Mouse (Mus musculus): ENCODE data around the gene Arhgap27. TPM values are rescaled to one million over a fixed set of nuclear protein-coding genes. Genes with fewer than 3 reads are reported as not detected.

The Arhgap27 gene
- polyA plus RNA-seq (2012; rRNA removed), result 84.4 and 98.7 TPM in 2 replicates

GRCm38 (mm10) chr11:103363214-103364148 lies at the start of gene Arhgap27:
Gene Arhgap27 (minus strand): TSS chr11:103363692.

DNA sequence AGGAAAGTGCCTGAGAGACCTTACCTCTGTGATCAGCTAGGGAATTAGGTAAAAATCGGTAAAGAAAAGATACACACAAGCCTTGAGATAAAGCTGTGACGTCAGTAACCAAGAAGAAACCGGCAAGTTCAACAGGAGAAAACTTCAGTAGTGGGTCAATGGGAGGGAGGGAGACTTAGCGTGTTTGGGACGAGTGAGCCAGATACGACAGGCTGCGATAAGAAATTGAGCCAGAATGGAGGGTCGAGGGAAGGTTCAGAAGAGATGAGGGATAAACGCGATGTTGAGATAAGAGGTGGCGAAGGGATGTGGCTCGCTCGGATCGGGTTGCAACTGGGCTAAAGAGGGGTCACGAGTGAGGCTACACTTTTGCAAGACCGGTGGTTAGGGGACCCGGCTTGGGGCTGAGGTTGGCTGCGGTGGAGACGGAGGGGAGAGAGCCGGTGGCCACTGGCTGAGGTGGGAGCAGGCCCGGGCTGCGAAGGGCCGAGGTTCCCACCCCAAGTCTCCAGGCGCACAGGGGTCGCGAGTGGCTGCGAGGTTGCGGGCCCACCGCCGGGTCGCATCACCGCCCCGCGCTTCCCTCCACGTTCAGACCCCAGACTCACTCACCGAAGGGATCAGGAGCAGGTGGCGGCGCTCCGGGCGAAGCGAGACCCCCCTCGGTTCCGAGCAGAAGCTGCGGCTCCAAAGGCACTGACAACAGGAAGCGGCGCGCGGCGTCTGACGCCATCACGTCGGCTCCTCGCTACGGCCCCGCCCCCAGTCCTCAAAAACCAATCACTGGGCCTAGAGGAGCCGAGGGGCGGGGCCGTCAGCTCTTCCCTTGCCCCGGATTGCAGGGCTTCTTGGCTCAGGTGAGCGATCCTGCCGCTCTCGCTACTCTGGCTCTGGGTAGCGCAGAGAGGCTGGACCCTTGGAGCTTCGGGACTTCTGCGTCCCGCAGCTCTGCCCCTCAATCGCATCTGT lies 48.8 kb upstream of the Arhgap27 start, which contains the start of gene Plekhm1:
Plekhm1 (minus strand) TSS at position 707 of the 969 bp plus-strand sequence.

Other genes with a start within 250 kb of the Arhgap27 start
- 4.0 and 4.1 TPM in 2 replicates for gene Hexim1, start 247.5 kb downstream of the Arhgap27 start, polyA plus RNA-seq (2012; rRNA removed)
- gene Hexim2, start 231.3 kb downstream of the Arhgap27 start, polyA plus RNA-seq (2012; rRNA removed), result 0.74 and 1.3 TPM in 2 replicates
- gene Fmnl1, start 192.6 kb downstream of the Arhgap27 start, polyA plus RNA-seq (2012; rRNA removed), result 2.4 TPM in 2 replicates
- 1.4 TPM in 2 replicates for gene 1700023F06Rik, start 155.1 kb downstream of the Arhgap27 start, polyA plus RNA-seq (2012; rRNA removed)
- not detected in 2 replicates for gene Spata32, start 145.3 kb downstream of the Arhgap27 start, polyA plus RNA-seq (2012; rRNA removed)
- gene Map3k14, start 96.2 kb downstream of the Arhgap27 start, polyA plus RNA-seq (2012; rRNA removed), result 8.2 and 10.5 TPM in 2 replicates
- gene Plekhm1, start 49.0 kb upstream of the Arhgap27 start, polyA plus RNA-seq (2012; rRNA removed), result 6.2 and 6.7 TPM in 2 replicates
- gene Lrrc37a, start 140.9 kb upstream of the Arhgap27 start, polyA plus RNA-seq (2012; rRNA removed), result not detected in 2 replicates

Data from stomach, adult 2 months (tissue).